Mouse (Mus musculus) midbrain, postnatal 0 days (tissue): ENCODE results near the gene Kat2b. TPM values are rescaled to one million over a fixed set of nuclear protein-coding genes. Genes with fewer than 3 reads are reported as not detected.
A peak's percentile ranks its signal among the peaks of the same experiment; 100 is the strongest.

Experiments
- ATAC-seq: fragments of 200-750 bp; cut with Nextera tagmentation; 2 replicates; pipeline ENCODE4 v1.8.0; 2017; ENCODE audit warnings: moderate number of reproducible peaks, mild to moderate bottlenecking, moderate TSS enrichment, moderate library complexity; ENCODE audit not compliant: low FRiP score
- DNase-seq: peaks from one replicate; pipeline ENCODE4 v3.0.0-alpha.2; 2015; ENCODE audit warnings: low spot score
- H3K27ac ChIP-seq: fragments of 300-500 bp; sonication (generic); 2 replicates; pipeline ENCODE4 v1.5.1; 2014; ENCODE audit warnings: low read depth, mild to moderate bottlenecking, low read length, mixed read lengths
- H3K27me3 ChIP-seq: fragments of 300-500 bp; sonication (generic); 2 replicates; pipeline ENCODE4 v1.6.1; 2014; ENCODE audit warnings: low read length, control low read depth, mixed read lengths; ENCODE audit not compliant: insufficient read depth
- H3K36me3 ChIP-seq: fragments of 300-500 bp; sonication (generic); 2 replicates; pipeline ENCODE4 v1.6.1; 2014; ENCODE audit warnings: low read length, control low read depth, mixed read lengths; ENCODE audit not compliant: insufficient read depth
- H3K4me1 ChIP-seq: fragments of 300-500 bp; sonication (generic); 2 replicates; pipeline ENCODE4 v1.6.1; 2014; ENCODE audit warnings: mild to moderate bottlenecking, control low read depth, antibody characterized with exemption, low read length, mixed read lengths; ENCODE audit not compliant: insufficient read depth
- H3K4me2 ChIP-seq: fragments of 300-500 bp; sonication (generic); 2 replicates; pipeline ENCODE4 v1.6.1; 2014; ENCODE audit warnings: low read depth, mild to moderate bottlenecking, low read length, mixed read lengths; ENCODE audit not compliant: poor library complexity, severe bottlenecking
- H3K4me3 ChIP-seq: fragments of 300-500 bp; sonication (generic); 2 replicates; pipeline ENCODE4 v1.5.1; 2014; ENCODE audit warnings: low read depth, mild to moderate bottlenecking, low read length, moderate library complexity
- H3K9ac ChIP-seq: fragments of 300-500 bp; sonication (generic); replicated peaks from 2 replicates; pipeline ENCODE4 v1.6.1; 2014; ENCODE audit warnings: mild to moderate bottlenecking, low read length, moderate library complexity, mixed read lengths; ENCODE audit not compliant: poor library complexity, severe bottlenecking
- H3K9me3 ChIP-seq: fragments of 300-500 bp; sonication (generic); 2 replicates; pipeline ENCODE4 v1.6.1; 2016; ENCODE audit warnings: low read length, control low read depth
- CTCF ChIP-seq: IDR thresholded peaks from 2 replicates; pipeline ENCODE4 v1.5.1; 2016; ENCODE audit warnings: antibody characterized with exemption, mild to moderate bottlenecking
- WGBS: fragments of 180-500 bp; shearing (Covaris S2); extraction: QIAGEN DNeasy Blood & Tissue Kit; methylation state at CpG from one replicate; pipeline ENCODE4 v1.1.7; 2014; 5-methylcytosine and 5-hydroxymethylcytosine counted together
- polyA plus RNA-seq: library from polyadenylated mRNA; unstranded; fragments of >200 nt; fragmentation: Nextera tagmentation; extraction: Ambion mirVana; gene quantifications from 2 replicates; pipeline ENCODE4 v1.2.1, GENCODE M21; 2015
- total RNA-seq: library from RNA; depleted of rRNA; stranded (reverse); fragments of >200 nt; gene quantifications from 2 replicates; pipeline ENCODE4 v1.2.3, GENCODE M21; 2014

The Kat2b gene
- total and polyA plus RNA-seq, 2 experiments from 2014 or later: 3.6 to 22.5 TPM

DNA sequence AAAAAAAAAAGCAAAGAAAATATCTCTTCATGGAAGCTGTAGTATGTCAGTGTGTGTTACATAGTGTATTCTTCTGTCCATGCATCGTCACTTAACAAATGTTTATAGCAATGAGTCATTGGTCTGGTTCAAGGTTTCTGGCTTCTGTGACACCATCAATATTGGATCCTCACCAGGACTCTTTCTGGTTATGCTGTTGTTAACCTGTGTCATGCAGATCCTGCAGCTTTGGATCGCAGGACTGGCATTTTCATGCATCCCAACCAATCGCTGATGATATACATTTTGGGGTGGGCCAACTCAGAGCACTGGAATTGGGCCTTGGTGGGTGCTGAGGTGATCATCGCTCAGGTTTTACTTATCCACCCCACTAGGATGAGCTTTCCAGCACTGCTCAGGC is 24.1 kb upstream of the Kat2b start:
- 97% methylated on average over 4 of the region's 4 CpGs for WGBS
- Histone ChIP-seq H3K27me3 (no peaks in the 10 kb centered on the region), H3K9ac (no peak overlapping the region), H3K4me1 (no peaks in the 10 kb centered on the region), H3K36me3 (no peaks in the 10 kb centered on the region), H3K4me2 (no peak overlapping the region), H3K4me3 (no peak overlapping the region), H3K27ac (no peak overlapping the region), H3K9me3 (no peaks in the 10 kb centered on the region)
- DNase-seq: no peak
- no peak for ATAC-seq
- no peak for TF ChIP-seq CTCF

DNA sequence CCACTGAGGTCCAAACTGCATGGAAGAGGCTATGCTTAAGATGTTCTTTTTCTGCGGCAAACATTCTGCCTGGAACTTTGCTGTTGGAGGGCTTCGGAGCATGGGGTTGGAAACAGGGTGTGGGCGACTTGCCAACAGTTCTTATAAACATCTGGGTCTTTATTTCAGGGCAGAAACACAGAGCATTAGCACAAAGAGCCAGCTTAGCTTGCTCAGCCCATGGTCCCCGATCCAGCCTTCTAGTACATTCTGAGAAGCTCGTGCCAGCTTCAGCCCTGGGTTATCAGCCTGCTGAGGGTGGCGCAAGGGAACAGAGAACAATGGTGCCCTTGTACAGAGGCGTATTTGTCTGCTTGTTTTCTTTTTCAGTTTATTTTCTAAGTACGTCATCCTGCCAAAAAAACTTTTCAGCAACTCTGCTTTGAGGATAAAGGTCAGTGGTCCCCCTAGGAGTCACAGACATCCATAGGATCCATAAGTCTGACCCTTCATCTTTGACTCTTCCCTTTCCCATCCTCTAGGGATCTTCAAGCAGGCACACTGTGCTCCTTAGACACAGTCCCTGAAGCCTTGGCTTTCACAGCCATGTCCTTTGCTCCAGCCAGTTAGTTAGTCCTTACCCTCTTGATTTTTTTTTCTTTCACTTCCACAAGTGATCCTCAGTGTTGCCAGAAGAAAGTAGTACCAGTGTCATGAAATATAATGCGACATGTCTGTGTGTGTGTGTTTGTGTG is 22.9 kb upstream of the Kat2b start:
- no peaks in the 10 kb centered on the region for H3K36me3 ChIP-seq
- no peaks in the 10 kb centered on the region for H3K4me1 ChIP-seq
- H3K4me3 ChIP-seq: no peak overlapping the region
- no peak for TF ChIP-seq CTCF
- 62% methylated on average over 9 of the region's 9 CpGs for WGBS
- no peaks in the 10 kb centered on the region for H3K27me3 ChIP-seq
- no peak overlapping the region for H3K4me2 ChIP-seq
- no peak for ATAC-seq
- no peaks in the 10 kb centered on the region for H3K9me3 ChIP-seq
- no peak overlapping the region for H3K27ac ChIP-seq
- peak; percentile 33 for DNase-seq
- no peak overlapping the region for H3K9ac ChIP-seq

DNA sequence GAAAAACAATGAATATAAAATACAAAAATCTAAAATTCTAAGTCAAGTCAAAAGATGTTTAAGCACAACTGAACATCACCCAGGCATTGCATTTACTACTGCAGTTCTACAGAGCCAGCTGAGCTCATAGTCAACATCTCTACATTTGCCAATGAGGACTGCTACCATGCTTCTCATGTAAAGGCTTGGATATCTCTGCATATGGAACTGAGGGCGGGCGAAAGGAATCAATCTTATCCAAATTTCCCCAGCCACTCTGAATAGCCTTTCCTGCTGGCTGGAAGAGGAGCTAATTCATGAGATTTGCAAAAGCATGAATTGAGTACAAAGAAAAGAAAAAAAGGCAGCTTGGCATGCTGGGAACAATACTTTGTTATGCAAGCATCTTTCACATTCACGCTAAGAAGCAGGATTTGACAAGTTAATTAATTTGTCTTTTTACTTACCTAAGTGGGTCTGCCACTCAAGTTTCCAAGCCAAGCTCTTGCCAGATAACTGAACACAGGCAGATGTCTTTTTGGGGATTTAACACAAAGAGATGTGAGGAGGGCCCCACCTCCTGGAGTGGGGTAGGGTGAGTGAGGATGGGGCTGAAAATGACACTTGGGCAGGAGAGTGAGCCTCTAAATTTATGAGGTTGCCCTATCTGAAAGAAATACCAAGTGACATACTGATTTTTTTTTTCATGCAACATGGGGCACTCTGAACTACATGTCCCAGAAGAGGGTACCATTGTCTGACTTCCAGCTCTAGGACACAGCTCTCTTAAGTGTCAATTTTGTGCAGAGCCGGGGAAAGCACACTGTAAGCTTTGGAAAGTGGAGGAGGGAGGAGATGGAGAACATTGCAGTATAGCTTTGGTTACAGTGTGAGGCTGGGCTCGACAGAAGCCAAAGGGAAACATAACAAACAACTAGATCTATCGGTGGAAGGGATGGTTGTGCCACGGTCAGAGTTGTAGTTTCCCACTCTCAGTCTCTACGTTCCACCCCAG is 15.1 kb upstream of the Kat2b start:
- Histone ChIP-seq H3K4me1 (no peaks in the 10 kb centered on the region), H3K27ac (no peak overlapping the region), H3K4me2 (no peak overlapping the region), H3K9ac (no peak overlapping the region), H3K27me3 (no peaks in the 10 kb centered on the region), H3K9me3 (no peaks in the 10 kb centered on the region), H3K36me3 (no peaks in the 10 kb centered on the region), H3K4me3 (no peak overlapping the region)
- 35% methylated on average over 8 of the region's 8 CpGs for WGBS
- no peak for ATAC-seq
- no peak for DNase-seq
- no peak for TF ChIP-seq CTCF

DNA sequence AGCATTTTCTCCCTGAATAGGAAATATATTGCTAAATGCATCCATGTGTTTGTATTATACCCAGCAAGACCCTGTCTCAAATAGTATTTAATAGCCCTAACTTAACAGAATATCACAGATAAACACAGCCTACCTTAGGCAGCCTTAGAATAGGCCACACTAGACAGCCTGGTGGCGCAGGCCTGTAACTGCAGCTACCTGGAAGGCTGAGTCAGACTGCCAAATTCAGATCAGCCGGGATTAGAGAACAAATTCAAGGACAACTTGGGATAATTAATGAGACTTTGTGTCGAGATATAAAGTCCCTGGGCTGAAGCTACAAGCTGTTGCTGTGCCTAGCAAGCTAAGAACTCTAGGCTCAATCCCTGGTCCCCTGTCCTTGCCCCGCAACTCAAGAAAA is 12.6 kb upstream of the Kat2b start:
- peak; percentile 43 for TF ChIP-seq CTCF
- Histone ChIP-seq H3K27me3 (no peaks in the 10 kb centered on the region), H3K4me1 (no peaks in the 10 kb centered on the region), H3K36me3 (no peaks in the 10 kb centered on the region), H3K27ac (no peak overlapping the region), H3K9me3 (no peaks in the 10 kb centered on the region), H3K4me2 (no peak overlapping the region), H3K9ac (no peak overlapping the region), H3K4me3 (no peak overlapping the region)
- 72% methylated on average over 4 of the region's 4 CpGs for WGBS
- no peak for DNase-seq
- ATAC-seq: no peak

DNA sequence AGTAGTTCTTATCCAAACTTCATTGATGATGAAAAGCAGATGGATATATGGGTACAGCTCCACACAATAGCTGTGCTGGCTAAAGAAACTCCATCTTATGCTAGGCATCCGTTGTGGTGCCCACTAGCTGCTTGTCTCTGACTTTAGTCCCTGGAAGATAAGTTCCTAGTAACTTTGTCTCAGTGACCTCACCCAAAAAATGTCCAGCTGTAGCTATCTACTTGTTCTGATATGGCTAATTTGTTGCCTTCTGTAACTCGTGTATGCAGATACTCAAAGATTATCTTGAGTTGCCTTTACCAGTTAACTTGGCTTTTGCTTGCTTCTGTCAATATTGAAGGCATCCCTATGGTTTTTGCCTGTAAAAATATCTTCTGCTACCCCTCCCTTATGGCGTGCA is 11.8 kb upstream of the Kat2b start:
- WGBS: 92% methylated on average over 3 of the region's 3 CpGs
- Histone ChIP-seq H3K9me3 (no peaks in the 10 kb centered on the region), H3K4me1 (no peaks in the 10 kb centered on the region), H3K27me3 (no peaks in the 10 kb centered on the region), H3K4me2 (no peak overlapping the region), H3K27ac (no peak overlapping the region), H3K4me3 (no peak overlapping the region), H3K36me3 (no peaks in the 10 kb centered on the region), H3K9ac (no peak overlapping the region)
- TF ChIP-seq CTCF: no peak
- DNase-seq: no peak
- ATAC-seq: no peak

DNA sequence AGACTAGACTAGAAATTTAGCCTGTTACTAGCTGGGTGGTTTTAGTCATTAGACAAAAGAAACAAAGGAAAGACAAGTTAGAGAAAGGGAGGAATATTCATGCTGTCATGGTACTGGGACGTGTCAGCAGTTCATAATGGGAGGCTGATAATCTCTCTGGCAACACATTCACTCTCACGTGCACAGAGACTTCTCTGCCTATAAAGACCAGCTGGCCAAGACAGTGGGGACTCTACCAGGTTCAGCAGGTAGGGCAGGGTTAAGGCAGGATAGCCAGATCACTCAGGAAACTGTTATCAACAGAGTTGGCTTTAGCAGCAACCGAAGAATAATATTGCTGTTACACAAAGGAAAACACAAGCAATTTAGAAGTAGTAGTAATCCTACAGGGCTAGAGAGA is 9.2 kb upstream of the Kat2b start:
- no peak for ATAC-seq
- DNase-seq: no peak
- no peaks in the 10 kb centered on the region for H3K27me3 ChIP-seq
- WGBS: 50% methylated on average over 3 of the region's 3 CpGs
- no peaks in the 10 kb centered on the region for H3K4me1 ChIP-seq
- no peak overlapping the region for H3K4me3 ChIP-seq
- no peak overlapping the region for H3K4me2 ChIP-seq
- no peaks in the 10 kb centered on the region for H3K36me3 ChIP-seq
- H3K9me3 ChIP-seq: no peaks in the 10 kb centered on the region
- H3K27ac ChIP-seq: no peak overlapping the region
- no peak for TF ChIP-seq CTCF
- no peak overlapping the region for H3K9ac ChIP-seq
